Mouse (Mus musculus): Measurements from ENCODE around the gene Lama1.

DNA sequence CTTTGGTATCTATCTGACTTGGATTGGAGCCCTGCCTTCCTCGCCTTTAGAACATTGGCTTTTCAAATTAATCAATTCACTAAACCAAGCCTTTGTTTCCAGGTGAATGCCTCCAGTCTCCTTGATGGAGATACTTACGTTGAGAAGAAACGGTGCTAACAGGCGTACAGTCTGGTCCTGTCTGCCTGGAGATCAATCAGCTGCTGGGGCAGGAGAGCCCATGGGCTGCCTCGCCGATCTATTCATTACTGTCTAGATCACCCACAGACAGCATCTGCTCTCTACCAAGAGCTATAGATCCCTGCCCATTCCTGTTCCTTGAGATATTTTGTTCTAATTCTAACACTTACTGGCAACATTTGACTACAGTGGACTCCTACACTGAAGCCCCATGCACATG lies 9.6 kb upstream of the Lama1 start:
- TF ChIP-seq HCFC1 (IDR thresholded peaks at IDR 0.05; ENCODE audit: borderline replicate concordance, insufficient read depth, low read length) (no peak), ZNF384 (IDR thresholded peaks at IDR 0.05; ENCODE audit: low read depth, low read length) (no peak), CHD2 (IDR thresholded peaks at IDR 0.05; ENCODE audit: low read depth, low read length) (no peak), MAFK (IDR thresholded peaks at IDR 0.05; ENCODE audit: insufficient read depth, low read depth, low read length) (no peak), ZC3H11A (IDR thresholded peaks at IDR 0.05; ENCODE audit: borderline replicate concordance, low read depth, low read length) (no peak)
